Mouse (Mus musculus) lung, embryonic 15.5 days (tissue): ENCODE data around the gene Zfp637. TPM values are rescaled to one million over a fixed set of nuclear protein-coding genes. Genes with fewer than 3 reads are reported as not detected.

Experiments used
- ATAC-seq: fragments of 200-750 bp; cut with Nextera tagmentation; 2 replicates; pipeline ENCODE4 v1.8.0; 2017; ENCODE audit warnings: moderate number of reproducible peaks, borderline replicate concordance; ENCODE audit not compliant: low FRiP score, low TSS enrichment; ENCODE audit errors: extremely low read depth
- H3K27ac ChIP-seq: fragments of 300-500 bp; sonication (generic); 2 replicates; pipeline ENCODE4 v1.5.1; 2015; ENCODE audit warnings: moderate library complexity, mild to moderate bottlenecking, inconsistent platforms
- H3K27me3 ChIP-seq: fragments of 300-500 bp; sonication (generic); 2 replicates; pipeline ENCODE4 v1.6.1; 2015; ENCODE audit warnings: inconsistent platforms
- H3K36me3 ChIP-seq: fragments of 300-500 bp; sonication (generic); 2 replicates; pipeline ENCODE4 v1.6.1; 2015; ENCODE audit warnings: inconsistent platforms
- H3K4me1 ChIP-seq: fragments of 300-500 bp; sonication (generic); 2 replicates; pipeline ENCODE4 v1.6.1; 2015; ENCODE audit warnings: inconsistent platforms
- H3K4me2 ChIP-seq: fragments of 300-500 bp; sonication (generic); 2 replicates; pipeline ENCODE4 v1.6.1; 2015; ENCODE audit warnings: inconsistent platforms, mild to moderate bottlenecking, moderate library complexity
- H3K4me3 ChIP-seq: fragments of 300-500 bp; sonication (generic); 2 replicates; pipeline ENCODE4 v1.5.1; 2015; ENCODE audit warnings: mild to moderate bottlenecking, inconsistent platforms
- H3K9ac ChIP-seq: fragments of 300-500 bp; sonication (generic); 2 replicates; pipeline ENCODE4 v1.6.1; 2015; ENCODE audit warnings: inconsistent platforms
- H3K9me3 ChIP-seq: fragments of 300-500 bp; sonication (generic); 2 replicates; pipeline ENCODE4 v1.6.1; 2016; ENCODE audit warnings: inconsistent platforms
- WGBS: fragments of 180-500 bp; shearing (Covaris S2); methylation state at CpG from one replicate; pipeline ENCODE4 v1.1.7; 2015; 5-methylcytosine and 5-hydroxymethylcytosine counted together
- polyA plus RNA-seq: library from polyadenylated mRNA; unstranded; fragments of >200 nt; fragmentation: Nextera tagmentation; extraction: Ambion mirVana; gene quantifications from 2 replicates; pipeline ENCODE4 v1.2.1, GENCODE M21; 2015

The Zfp637 gene
- polyA plus RNA-seq, 1 experiment from 2014 or later: 146 TPM

DNA sequence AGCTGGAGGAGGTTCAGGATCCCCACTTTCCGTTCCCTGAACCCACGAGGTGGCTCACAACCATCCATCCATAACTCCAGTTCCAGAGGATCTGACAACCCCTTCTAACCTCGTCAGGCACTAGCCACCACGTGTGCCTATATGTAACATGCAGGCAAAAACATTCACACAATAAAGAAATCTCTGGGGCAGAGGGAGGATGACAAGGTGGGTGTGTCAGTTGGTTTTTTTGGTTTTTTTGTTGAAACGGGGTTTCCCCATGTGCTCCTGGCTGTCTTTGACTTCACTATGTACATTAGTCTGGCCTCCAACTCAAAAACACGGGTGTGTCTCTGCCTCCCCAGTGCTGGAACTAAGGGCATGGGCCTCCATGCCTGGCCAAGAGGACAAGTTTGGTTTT lies 49.3 kb downstream of the Zfp637 start:
- Histone ChIP-seq H3K9me3 (no peaks in the 10 kb centered on the region), H3K27me3 (no peaks in the 10 kb centered on the region), H3K4me2 (no peak overlapping the region), H3K4me3 (no peak overlapping the region), H3K9ac (no peak overlapping the region), H3K4me1 (no peaks in the 10 kb centered on the region), H3K36me3 (no peaks in the 10 kb centered on the region), H3K27ac (no peak overlapping the region)
- ATAC-seq: no peak
- WGBS: 78% methylated on average over 6 of the region's 6 CpGs

- no peak overlapping the region for H3K4me3 ChIP-seq
- WGBS: 57% methylated on average over 14 of the region's 14 CpGs
- H3K36me3 ChIP-seq: no peaks in the 10 kb centered on the region
- H3K4me2 ChIP-seq: no peak overlapping the region
- no peak overlapping the region for H3K9ac ChIP-seq
- H3K4me1 ChIP-seq: no peaks in the 10 kb centered on the region
- no peak overlapping the region for H3K27ac ChIP-seq
- no peaks in the 10 kb centered on the region for H3K27me3 ChIP-seq
- ATAC-seq: no peak
- H3K9me3 ChIP-seq: no peaks in the 10 kb centered on the region
These were observed 50.6 kb downstream of the Zfp637 start for GRCm38 (mm10) chr6:117891369-117892160.

- no peak overlapping the region for H3K4me3 ChIP-seq
- 51% methylated on average over 3 of the region's 3 CpGs for WGBS
- H3K27me3 ChIP-seq: no peaks in the 10 kb centered on the region
- ATAC-seq: no peak
- no peak overlapping the region for H3K27ac ChIP-seq
- H3K36me3 ChIP-seq: no peaks in the 10 kb centered on the region
- H3K9me3 ChIP-seq: no peaks in the 10 kb centered on the region
- no peak overlapping the region for H3K9ac ChIP-seq
- no peak overlapping the region for H3K4me2 ChIP-seq
- no peaks in the 10 kb centered on the region for H3K4me1 ChIP-seq
These were observed 51.4 kb downstream of the Zfp637 start for GRCm38 (mm10) chr6:117892386-117892785.

DNA sequence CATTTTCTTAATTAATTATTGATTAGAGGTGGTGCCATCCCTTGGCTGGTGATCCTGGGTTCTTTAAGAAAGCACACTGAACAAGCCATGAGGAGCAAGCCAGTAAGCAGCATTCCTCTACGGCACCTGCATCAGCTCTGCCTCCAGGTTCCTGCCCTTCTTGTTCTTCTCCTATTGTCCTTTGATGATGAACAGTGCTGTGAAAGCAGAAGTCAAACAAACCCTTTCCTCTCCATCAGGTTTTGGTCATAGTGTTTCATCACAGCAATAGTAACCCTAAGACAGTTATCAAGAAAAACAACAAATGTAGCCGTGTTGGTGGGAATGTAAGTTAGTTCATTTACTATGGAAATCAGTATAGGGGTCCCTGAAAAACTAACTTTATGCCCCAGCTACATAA lies 52.5 kb downstream of the Zfp637 start:
- Histone ChIP-seq H3K9ac (no peak overlapping the region), H3K4me2 (no peak overlapping the region), H3K4me3 (no peak overlapping the region), H3K36me3 (no peaks in the 10 kb centered on the region), H3K27ac (no peak overlapping the region), H3K27me3 (no peaks in the 10 kb centered on the region), H3K9me3 (no peaks in the 10 kb centered on the region), H3K4me1 (no peaks in the 10 kb centered on the region)
- 85% methylated on average over 2 of the region's 2 CpGs for WGBS
- ATAC-seq: no peak

Other genes starting within 250 kb of the Zfp637 start
- 7.6 and 7.9 TPM in 2 replicates for gene Zfp239, start 20.9 kb downstream of the Zfp637 start, polyA plus RNA-seq
- gene Hnrnpf, start 59.1 kb downstream of the Zfp637 start, polyA plus RNA-seq: 788 and 807 TPM in 2 replicates
- gene Fxyd4, start 96.5 kb downstream of the Zfp637 start, polyA plus RNA-seq: 4.5 and 5.2 TPM in 2 replicates
- 3.0 and 4.4 TPM in 2 replicates for gene Rasgef1a, start 170.3 kb downstream of the Zfp637 start, polyA plus RNA-seq